Mouse (Mus musculus) hindbrain, embryonic 12.5 days (tissue): Measurements from ENCODE around the gene Pik3r4. TPM values are rescaled to one million over a fixed set of nuclear protein-coding genes. Genes with fewer than 3 reads are reported as not detected.
A peak's percentile ranks its signal among the peaks of the same experiment; 100 is the strongest.

Source experiments
- ATAC-seq: fragments of 200-750 bp; cut with Nextera tagmentation; 2 replicates; pipeline ENCODE4 v1.8.0; 2017; ENCODE audit warnings: moderate TSS enrichment; ENCODE audit not compliant: low FRiP score
- H3K27ac ChIP-seq: fragments of 300-500 bp; sonication (generic); 2 replicates; pipeline ENCODE4 v1.5.1; 2016; ENCODE audit warnings: mild to moderate bottlenecking
- H3K27me3 ChIP-seq: fragments of 300-500 bp; sonication (generic); 2 replicates; pipeline ENCODE4 v1.6.1; 2016; ENCODE audit warnings: mild to moderate bottlenecking
- H3K36me3 ChIP-seq: fragments of 300-500 bp; sonication (generic); 2 replicates; pipeline ENCODE4 v1.6.1; 2016; ENCODE audit warnings: mild to moderate bottlenecking
- H3K4me1 ChIP-seq: fragments of 300-500 bp; sonication (generic); 2 replicates; pipeline ENCODE4 v1.6.1; 2016
- H3K4me2 ChIP-seq: fragments of 300-500 bp; sonication (generic); replicated peaks from 2 replicates; pipeline ENCODE4 v1.6.1; 2016; ENCODE audit warnings: mild to moderate bottlenecking
- H3K4me3 ChIP-seq: fragments of 300-500 bp; sonication (generic); 2 replicates; pipeline ENCODE4 v1.5.1; 2016; ENCODE audit warnings: mild to moderate bottlenecking
- H3K9ac ChIP-seq: fragments of 300-500 bp; sonication (generic); 2 replicates; pipeline ENCODE4 v1.6.1; 2016; ENCODE audit warnings: mild to moderate bottlenecking, moderate library complexity
- H3K9me3 ChIP-seq: fragments of 300-500 bp; sonication (generic); replicated peaks from 2 replicates; pipeline ENCODE4 v1.6.1; 2016; ENCODE audit warnings: mild to moderate bottlenecking
- WGBS: fragments of 180-500 bp; shearing (Covaris S2); methylation state at CpG from one replicate; pipeline ENCODE4 v1.1.7; 2016; 5-methylcytosine and 5-hydroxymethylcytosine counted together
- polyA plus RNA-seq: library from polyadenylated mRNA; unstranded; fragments of >200 nt; fragmentation: Nextera tagmentation; extraction: Ambion mirVana; gene quantifications from 2 replicates; pipeline ENCODE4 v1.2.1, GENCODE M21; 2016

Pik3r4 gene
- polyA plus RNA-seq, 1 experiment from 2014 or later = 28.4 TPM

GRCm38 (mm10) chr9:105670916-105671315 is 28.1 kb downstream of the Pik3r4 start:
- WGBS = 95% methylated on average over 4 of the region's 4 CpGs
- Histone ChIP-seq H3K4me3 (no peak overlapping the region), H3K9me3 (no peaks in the 10 kb centered on the region), H3K36me3 (peaks cover 62% of the 10 kb centered on the region), H3K27me3 (no peaks in the 10 kb centered on the region), H3K4me1 (no peaks in the 10 kb centered on the region), H3K27ac (no peak overlapping the region), H3K9ac (no peak overlapping the region), H3K4me2 (no peak overlapping the region)
- ATAC-seq = no peak

GRCm38 (mm10) chr9:105672032-105672431 is 29.3 kb downstream of the Pik3r4 start:
- Histone ChIP-seq H3K36me3 (peaks cover 62% of the 10 kb centered on the region), H3K4me2 (no peak overlapping the region), H3K9me3 (no peaks in the 10 kb centered on the region), H3K4me1 (no peaks in the 10 kb centered on the region), H3K27ac (no peak overlapping the region), H3K4me3 (no peak overlapping the region), H3K9ac (no peak overlapping the region), H3K27me3 (no peaks in the 10 kb centered on the region)
- no peak for ATAC-seq
- WGBS = 83% methylated on average over 2 of the region's 2 CpGs

DNA sequence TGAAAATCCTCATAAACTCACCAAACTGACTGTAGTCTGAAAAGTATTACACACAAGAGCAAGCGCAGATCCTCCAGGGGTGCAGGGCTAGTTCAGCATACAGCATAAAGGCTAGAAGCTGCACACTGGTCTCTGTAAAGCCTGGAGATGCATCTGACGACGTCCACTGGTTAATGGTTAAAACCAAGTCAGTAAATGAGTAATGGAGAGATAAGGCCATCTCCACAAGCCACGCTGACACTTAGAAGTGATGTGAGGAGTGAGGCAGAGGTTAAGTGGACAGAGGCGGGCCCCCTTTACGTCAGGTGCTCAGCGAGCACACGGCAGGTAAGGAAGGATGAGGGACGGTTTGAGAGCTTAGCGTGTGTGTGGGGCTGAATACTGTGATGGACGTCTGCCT is 33.2 kb downstream of the Pik3r4 start:
- Histone ChIP-seq H3K27ac (no peak overlapping the region), H3K4me2 (no peak overlapping the region), H3K9ac (no peak overlapping the region), H3K4me3 (no peak overlapping the region), H3K4me1 (no peaks in the 10 kb centered on the region), H3K9me3 (no peaks in the 10 kb centered on the region), H3K27me3 (no peaks in the 10 kb centered on the region), H3K36me3 (peaks cover 56% of the 10 kb centered on the region)
- WGBS = 85% methylated on average over 11 of the region's 11 CpGs
- no peak for ATAC-seq

GRCm38 (mm10) chr9:105681386-105681785 is 38.6 kb downstream of the Pik3r4 start:
- Histone ChIP-seq H3K4me1 (no peaks in the 10 kb centered on the region), H3K4me2 (no peak overlapping the region), H3K36me3 (peaks cover 54% of the 10 kb centered on the region), H3K9me3 (no peaks in the 10 kb centered on the region), H3K27me3 (no peaks in the 10 kb centered on the region), H3K4me3 (no peak overlapping the region), H3K9ac (no peak overlapping the region), H3K27ac (peak overlapping the region; percentile 79)
- peak; percentile 77 for ATAC-seq
- WGBS = 67% methylated on average over 7 of the region's 7 CpGs

DNA sequence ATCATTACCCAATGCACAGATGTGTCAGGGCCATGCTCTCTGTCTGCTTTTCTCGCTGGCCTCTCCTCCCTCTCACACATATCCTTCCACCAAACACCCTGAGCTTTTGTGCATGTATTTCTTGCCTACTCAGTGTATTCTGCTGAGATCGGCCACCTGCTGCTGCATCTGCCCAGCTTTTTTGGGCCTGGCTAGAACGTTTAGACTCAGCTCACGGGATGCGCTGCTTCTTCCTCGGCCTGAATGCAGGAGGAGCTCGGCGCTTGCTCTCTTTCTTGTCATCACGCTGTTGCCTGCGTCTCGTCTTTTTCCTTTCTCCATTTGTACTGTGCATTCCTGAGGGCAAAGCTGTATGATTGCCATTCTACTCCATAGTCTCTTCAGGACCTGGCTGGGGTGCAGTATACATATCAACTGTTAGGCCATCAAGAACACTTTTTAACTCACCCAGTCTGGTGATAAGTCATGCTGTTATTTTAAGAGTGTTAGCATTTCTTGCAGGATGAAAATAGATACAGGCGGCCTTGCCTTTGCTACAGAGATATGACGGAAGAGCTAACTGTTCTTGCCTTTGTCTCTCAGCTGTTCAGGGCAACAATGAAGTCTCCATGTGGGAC is 41.9 kb downstream of the Pik3r4 start:
- 90% methylated on average over 13 of the region's 13 CpGs for WGBS
- no peak overlapping the region for H3K4me2 ChIP-seq
- no peaks in the 10 kb centered on the region for H3K27me3 ChIP-seq
- H3K9ac ChIP-seq = no peak overlapping the region
- H3K4me3 ChIP-seq = no peak overlapping the region
- no peak overlapping the region for H3K27ac ChIP-seq
- H3K4me1 ChIP-seq = no peaks in the 10 kb centered on the region
- H3K36me3 ChIP-seq = peaks cover 53% of the 10 kb centered on the region
- H3K9me3 ChIP-seq = no peaks in the 10 kb centered on the region
- no peak for ATAC-seq

DNA sequence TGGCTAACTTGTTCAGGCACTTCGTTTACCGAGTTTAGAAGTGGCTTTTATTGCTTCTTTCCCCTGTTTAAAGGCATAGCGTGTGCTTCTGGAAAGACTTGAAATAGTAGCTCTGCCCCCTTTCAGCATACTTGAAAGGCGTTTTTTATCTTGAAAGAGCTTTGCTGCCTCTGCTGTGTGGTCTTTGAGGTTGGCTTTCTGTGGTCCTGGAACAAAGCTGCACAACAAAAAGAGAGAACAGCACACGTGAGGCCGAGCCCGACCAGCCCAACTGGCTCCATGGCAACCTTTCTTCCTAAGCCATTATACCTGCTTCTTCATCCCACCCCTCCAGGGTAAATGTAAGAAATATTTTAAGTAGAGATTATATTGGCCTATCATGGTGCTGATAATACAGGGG is 46.7 kb downstream of the Pik3r4 start:
- Histone ChIP-seq H3K36me3 (peaks cover 44% of the 10 kb centered on the region), H3K4me2 (no peak overlapping the region), H3K4me1 (no peaks in the 10 kb centered on the region), H3K27ac (no peak overlapping the region), H3K4me3 (no peak overlapping the region), H3K9ac (no peak overlapping the region), H3K9me3 (no peaks in the 10 kb centered on the region), H3K27me3 (no peaks in the 10 kb centered on the region)
- WGBS = 62% methylated on average over 7 of the region's 7 CpGs
- no peak for ATAC-seq

- Histone ChIP-seq H3K4me1 (no peaks in the 10 kb centered on the region), H3K4me2 (no peak overlapping the region), H3K36me3 (peaks cover 14% of the 10 kb centered on the region), H3K9me3 (no peaks in the 10 kb centered on the region), H3K27ac (no peak overlapping the region), H3K9ac (no peak overlapping the region), H3K4me3 (no peak overlapping the region), H3K27me3 (no peaks in the 10 kb centered on the region)
- WGBS = 93% methylated on average over 14 of the region's 14 CpGs
- ATAC-seq = no peak
Measured at GRCm38 (mm10) chr9:105692472-105692871, 49.7 kb downstream of the Pik3r4 start.

DNA sequence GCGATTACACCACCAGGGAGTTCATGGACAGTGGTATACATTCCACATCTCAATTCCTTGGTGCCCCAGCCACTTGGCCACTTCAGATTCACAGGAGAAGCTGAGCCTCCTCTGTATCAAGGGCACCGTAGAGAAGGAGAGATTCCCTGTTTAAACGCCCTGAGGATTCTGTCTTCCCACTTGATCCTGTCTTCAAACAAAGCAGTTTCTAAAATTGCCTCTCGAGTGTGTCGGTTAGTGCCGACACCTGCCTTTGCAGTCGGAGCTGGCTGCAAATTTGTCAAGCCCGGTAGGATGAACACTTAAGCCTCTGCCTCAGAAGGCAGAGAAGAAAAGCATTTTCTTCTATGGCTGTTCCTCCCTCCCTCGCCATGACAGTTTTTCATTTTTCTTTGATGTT is 50.3 kb downstream of the Pik3r4 start:
- no peaks in the 10 kb centered on the region for H3K9me3 ChIP-seq
- H3K4me1 ChIP-seq = no peaks in the 10 kb centered on the region
- peaks cover 9% of the 10 kb centered on the region; the same call in 1 of the 2 replicates for H3K36me3 ChIP-seq
- H3K4me3 ChIP-seq = no peak overlapping the region
- no peak overlapping the region for H3K4me2 ChIP-seq
- WGBS = 91% methylated on average over 9 of the region's 9 CpGs
- H3K27ac ChIP-seq = no peak overlapping the region
- no peak overlapping the region for H3K9ac ChIP-seq
- H3K27me3 ChIP-seq = no peaks in the 10 kb centered on the region
- no peak for ATAC-seq

GRCm38 (mm10) chr9:105693854-105694253 is 51.1 kb downstream of the Pik3r4 start:
- H3K36me3 ChIP-seq = 0 out of 2 replicates have a peak, but pooled peaks cover 3% of the 10 kb centered on the region
- H3K4me2 ChIP-seq = no peak overlapping the region
- H3K4me3 ChIP-seq = no peak overlapping the region
- ATAC-seq = no peak
- no peak overlapping the region for H3K27ac ChIP-seq
- 3% methylated on average over 5 of the region's 5 CpGs for WGBS
- H3K27me3 ChIP-seq = no peaks in the 10 kb centered on the region
- H3K9me3 ChIP-seq = no peaks in the 10 kb centered on the region
- no peak overlapping the region for H3K9ac ChIP-seq
- H3K4me1 ChIP-seq = no peaks in the 10 kb centered on the region

- Histone ChIP-seq H3K4me1 (peaks cover under 1% of the 10 kb centered on the region; the same call in 1 of the 2 replicates), H3K4me3 (no peak overlapping the region), H3K9ac (no peak overlapping the region), H3K9me3 (no peaks in the 10 kb centered on the region), H3K27ac (no peak overlapping the region), H3K27me3 (no peaks in the 10 kb centered on the region), H3K36me3 (no peaks in the 10 kb centered on the region), H3K4me2 (no peak overlapping the region)
- ATAC-seq = no peak
- WGBS = 87% methylated on average over 7 of the region's 7 CpGs
Measured at GRCm38 (mm10) chr9:105696818-105697564, 54.2 kb downstream of the Pik3r4 start.

DNA sequence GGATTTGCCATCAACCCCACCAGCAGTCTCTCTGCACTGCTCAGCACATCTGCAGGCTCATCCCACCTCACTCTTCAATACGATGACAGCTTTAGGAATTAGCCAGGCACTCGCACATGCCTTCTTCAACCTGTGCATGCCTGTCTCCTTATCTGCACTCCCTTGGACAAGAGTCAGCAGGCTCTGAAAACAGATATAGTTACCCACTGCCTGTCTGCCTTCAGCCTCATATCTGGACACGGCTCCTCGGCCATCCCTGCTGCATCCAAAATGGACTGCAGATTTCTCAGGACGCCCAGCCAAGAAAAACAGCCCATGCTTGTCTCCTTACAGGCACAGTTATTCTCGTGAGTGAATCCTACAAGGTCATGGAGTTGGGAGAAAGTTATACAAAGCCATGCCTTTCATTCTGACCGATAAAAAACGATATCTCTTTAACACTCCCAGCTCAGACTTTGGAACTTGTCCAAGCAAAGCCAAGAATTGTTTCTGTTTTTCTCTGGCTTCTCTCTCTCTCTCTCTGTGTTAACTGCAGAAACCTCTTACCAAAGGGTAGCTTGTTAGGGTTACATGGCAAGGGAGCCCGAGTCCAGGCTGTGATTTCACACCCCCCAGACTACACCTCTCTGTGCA is 55.1 kb downstream of the Pik3r4 start:
- no peak for ATAC-seq
- no peaks in the 10 kb centered on the region for H3K36me3 ChIP-seq
- no peaks in the 10 kb centered on the region for H3K9me3 ChIP-seq
- H3K4me3 ChIP-seq = no peak overlapping the region
- no peaks in the 10 kb centered on the region for H3K27me3 ChIP-seq
- 79% methylated on average over 9 of the region's 9 CpGs for WGBS
- no peak overlapping the region for H3K4me2 ChIP-seq
- H3K4me1 ChIP-seq = peaks cover 3% of the 10 kb centered on the region; the same call in 1 of the 2 replicates
- H3K27ac ChIP-seq = no peak overlapping the region
- no peak overlapping the region for H3K9ac ChIP-seq

GRCm38 (mm10) chr9:105700702-105701101 is 57.9 kb downstream of the Pik3r4 start:
- ATAC-seq = no peak
- peaks cover 3% of the 10 kb centered on the region; the same call in 1 of the 2 replicates for H3K4me1 ChIP-seq
- H3K4me2 ChIP-seq = no peak overlapping the region
- no peaks in the 10 kb centered on the region for H3K9me3 ChIP-seq
- H3K27ac ChIP-seq = no peak overlapping the region
- no peak overlapping the region for H3K9ac ChIP-seq
- WGBS = 87% methylated on average over 6 of the region's 6 CpGs
- H3K36me3 ChIP-seq = no peaks in the 10 kb centered on the region
- H3K27me3 ChIP-seq = no peaks in the 10 kb centered on the region
- H3K4me3 ChIP-seq = no peak overlapping the region
